Comparison of ENCODE assay signal across 8 mouse cellular contexts in genomic region chr8:92364148-92364775, GRCm38 (mm10). TPM values are rescaled to one million over a fixed set of nuclear protein-coding genes. Genes with fewer than 3 reads are reported as not detected.
DNase-seq lines count a peak whose midpoint lies in the region; ATAC-seq lines count a peak whose summit lies in the region.

No protein-coding gene starts in this region.

- ATAC-seq in intestine, embryonic 14.5 days (replicated peaks; ENCODE audit: low FRiP score, low TSS enrichment, low read depth), result no peak
- ATAC-seq in intestine, embryonic 16.5 days, result no peak
- ATAC-seq in granulocyte monocyte progenitor cell, adult 5-6 weeks (replicated peaks; ENCODE audit: poor library complexity, severe bottlenecking), result peak; percentile 67
- ATAC-seq in lung, embryonic 16.5 days (ENCODE audit: low read depth), result peak; percentile 45
- no peak for ATAC-seq in erythroblast, adult 5-6 weeks (replicated peaks; ENCODE audit: low FRiP score, poor library complexity, severe bottlenecking)

- DNase-seq in intestine, embryonic 14.5 days (ENCODE audit: low spot score), result peak; percentile 82
- peak; percentile 34 for DNase-seq in adrenal gland, postnatal 25 days
- peak; percentile 62 for DNase-seq in kidney, adult 9 months
- DNase-seq in retina, embryonic 14.5 days (ENCODE audit: low spot score), result peak; percentile 80

- H3K4me2 ChIP-seq in intestine, embryonic 14.5 days (ENCODE audit: low read length), result no peak overlapping the region
- no peak overlapping the region for H3K4me2 ChIP-seq in intestine, embryonic 16.5 days (ENCODE audit: low read depth, low read length)
- peak overlapping the region; percentile 58 for H3K4me2 ChIP-seq in lung, embryonic 16.5 days (ENCODE audit: low read depth, low read length)

- no peak overlapping the region for H3K27ac ChIP-seq in intestine, embryonic 14.5 days (ENCODE audit: low read depth)
- H3K27ac ChIP-seq in intestine, embryonic 16.5 days (ENCODE audit: low read length), result no peak overlapping the region
- peak overlapping the region; percentile 74 for H3K27ac ChIP-seq in lung, embryonic 16.5 days (ENCODE audit: low read length)

- H3K36me3 ChIP-seq in intestine, embryonic 14.5 days (ENCODE audit: control insufficient read depth, insufficient read depth, low read length), result no peaks in the 10 kb centered on the region
- H3K36me3 ChIP-seq in intestine, embryonic 16.5 days (ENCODE audit: control insufficient read depth, insufficient read depth, low read length), result no peaks in the 10 kb centered on the region
- no peaks in the 10 kb centered on the region for H3K36me3 ChIP-seq in lung, embryonic 16.5 days (ENCODE audit: control insufficient read depth, insufficient read depth, low read length)

- H3K9ac ChIP-seq in intestine, embryonic 14.5 days (ENCODE audit: low read length), result no peak overlapping the region
- no peak overlapping the region for H3K9ac ChIP-seq in intestine, embryonic 16.5 days (ENCODE audit: low read depth, low read length)
- peak overlapping the region; percentile 59 for H3K9ac ChIP-seq in lung, embryonic 16.5 days (ENCODE audit: low read length)

- no peak overlapping the region for H3K4me3 ChIP-seq in intestine, embryonic 14.5 days (ENCODE audit: low read depth, low read length)
- H3K4me3 ChIP-seq in intestine, embryonic 16.5 days (ENCODE audit: low read length), result no peak overlapping the region
- peak overlapping the region; percentile 41 for H3K4me3 ChIP-seq in lung, embryonic 16.5 days (ENCODE audit: low read length)

- peaks cover 7% of the 10 kb centered on the region; the same call in 1 of the 2 replicates for H3K4me1 ChIP-seq in intestine, embryonic 14.5 days (replicated peaks; ENCODE audit: control insufficient read depth, insufficient read depth, low read length)
- H3K4me1 ChIP-seq in intestine, embryonic 16.5 days (ENCODE audit: control insufficient read depth, insufficient read depth, low read length), result no peaks in the 10 kb centered on the region
- peaks cover 5% of the 10 kb centered on the region; the same call in 1 of the 2 replicates for H3K4me1 ChIP-seq in lung, embryonic 16.5 days (replicated peaks; ENCODE audit: control insufficient read depth, insufficient read depth, low read length)

- WGBS in intestine, embryonic 14.5 days, result 6% methylated on average over 20 of the region's 20 CpGs
- 6% methylated on average over 20 of the region's 20 CpGs for WGBS in intestine, embryonic 16.5 days
- 6% methylated on average over 20 of the region's 20 CpGs for WGBS in lung, embryonic 16.5 days

- H3K27me3 ChIP-seq in intestine, embryonic 14.5 days (replicated peaks; ENCODE audit: control insufficient read depth, insufficient read depth, low read length), result peaks cover 97% of the 10 kb centered on the region
- peaks cover 85% of the 10 kb centered on the region for H3K27me3 ChIP-seq in intestine, embryonic 16.5 days (replicated peaks; ENCODE audit: control insufficient read depth, insufficient read depth, low read length)
- peaks cover 56% of the 10 kb centered on the region for H3K27me3 ChIP-seq in lung, embryonic 16.5 days (ENCODE audit: control insufficient read depth, insufficient read depth, low read depth, low read length)

- H3K9me3 ChIP-seq in intestine, embryonic 14.5 days (ENCODE audit: control insufficient read depth, low read length), result no peaks in the 10 kb centered on the region
- no peaks in the 10 kb centered on the region for H3K9me3 ChIP-seq in intestine, embryonic 16.5 days (ENCODE audit: control insufficient read depth, low read length)
- H3K9me3 ChIP-seq in lung, embryonic 16.5 days (ENCODE audit: control insufficient read depth, low read length), result no peaks in the 10 kb centered on the region

RNA-seq across cellular contexts. Expression of gene Irx5, which starts 6.8 kb away (rescaled TPM):
- 0.07 TPM in 1 of 2 replicates, not detected in the other for polyA plus RNA-seq in intestine, embryonic 14.5 days (2014; fragmentation: Nextera tagmentation; extraction: Ambion mirVana)
- not detected in 2 replicates for polyA plus RNA-seq in intestine, embryonic 16.5 days (2015; fragmentation: Nextera tagmentation; extraction: Ambion mirVana)
- total RNA-seq in adrenal gland, postnatal 25 days (2021), result 2.9 and 3.3 TPM in 2 replicates
- not detected in 2 replicates for total RNA-seq in granulocyte monocyte progenitor cell, adult 5-6 weeks (2014; fragmentation: Nextera tagmentation)
- not detected in 2 replicates for total RNA-seq in granulocyte monocyte progenitor cell, adult 5-6 weeks (2017)
- polyA plus RNA-seq in lung, embryonic 16.5 days (2015; fragmentation: Nextera tagmentation; extraction: Ambion mirVana), result 10.4 and 11.9 TPM in 2 replicates
- not detected in 2 replicates for total RNA-seq in erythroblast, adult 5-6 weeks (2015; ENCODE audit: low replicate concordance)
- not detected in 2 replicates for total RNA-seq in erythroblast, adult 5-6 weeks (2017; ENCODE audit: low replicate concordance)

Comparison
In these comparisons a context has a peak if more than half of its experiments do, and no peak if none do; other contexts are left out.
1. ATAC-seq: peak in granulocyte monocyte progenitor cell, adult 5-6 weeks (single experiment) and lung, embryonic 16.5 days (single experiment); none in intestine, embryonic 14.5 days (single experiment), intestine, embryonic 16.5 days (single experiment) and erythroblast, adult 5-6 weeks (single experiment).
2. Peak in every context shown above with its lines, with median percentiles within 50 percentile points of each other: DNase-seq.